Mouse (Mus musculus) embryonic fibroblast, embryonic 13.5 days (primary cell): ENCODE measurements at regions not wholly inside any gene's neighbourhood (a gene's known extent, or its start where the extent isn't known, plus 50 kb on each side); places are given as distances from the start of the nearest gene placed in this dataset.
"Not testable (repeated sequence)": the region's sequence is repeated elsewhere in the genome, so short reads cannot be mapped to it uniquely, and the experiment has no call there.

Source experiments
- H3K27ac ChIP-seq: 2 replicates; pipeline ENCODE4 v1.5.1; 2012; ENCODE audit warnings: low read length, control low read depth, inconsistent platforms; ENCODE audit not compliant: insufficient read depth
- H3K4me1 ChIP-seq: 2 replicates; pipeline ENCODE4 v1.6.1; 2011; ENCODE audit warnings: low read length; ENCODE audit not compliant: control insufficient read depth, insufficient read depth
- H3K4me3 ChIP-seq: 2 replicates; pipeline ENCODE4 v1.5.1; 2011; ENCODE audit warnings: mild to moderate bottlenecking, control low read depth, low read length; ENCODE audit not compliant: insufficient read depth
- CTCF ChIP-seq: IDR thresholded peaks from 2 replicates; pipeline ENCODE4 v1.5.1; 2011; ENCODE audit warnings: mild to moderate bottlenecking, control low read depth, low read length, moderate library complexity, borderline replicate concordance; ENCODE audit not compliant: insufficient read depth
- POLR2A ChIP-seq: IDR thresholded peaks from 2 replicates; pipeline ENCODE4 v1.6.1; 2011; ENCODE audit warnings: low read depth, mild to moderate bottlenecking, control low read depth, low read length, moderate library complexity

- no peak overlapping the region for H3K4me3 ChIP-seq
Observed at GRCm38 (mm10) chr10:120697275-120697856, 201.5 kb downstream of the Msrb3 start.

GRCm38 (mm10) chr10:120696481-120696880 lies 202.4 kb downstream of the Msrb3 start:
- Histone ChIP-seq H3K27ac (peak overlapping the region; percentile 10; the same call in 1 of the 2 replicates), H3K4me1 (peaks cover 29% of the 10 kb centered on the region), H3K4me3 (no peak overlapping the region)
- TF ChIP-seq CTCF (no peak), POLR2A (no peak)

More at GRCm38 (mm10) chr10:120697275-120697856, 201.5 kb downstream of the Msrb3 start:
- H3K27ac ChIP-seq = peak overlapping the region; percentile 30
- TF ChIP-seq CTCF (no peak), POLR2A (no peak)
- H3K4me1 ChIP-seq = peaks cover 22% of the 10 kb centered on the region

DNA sequence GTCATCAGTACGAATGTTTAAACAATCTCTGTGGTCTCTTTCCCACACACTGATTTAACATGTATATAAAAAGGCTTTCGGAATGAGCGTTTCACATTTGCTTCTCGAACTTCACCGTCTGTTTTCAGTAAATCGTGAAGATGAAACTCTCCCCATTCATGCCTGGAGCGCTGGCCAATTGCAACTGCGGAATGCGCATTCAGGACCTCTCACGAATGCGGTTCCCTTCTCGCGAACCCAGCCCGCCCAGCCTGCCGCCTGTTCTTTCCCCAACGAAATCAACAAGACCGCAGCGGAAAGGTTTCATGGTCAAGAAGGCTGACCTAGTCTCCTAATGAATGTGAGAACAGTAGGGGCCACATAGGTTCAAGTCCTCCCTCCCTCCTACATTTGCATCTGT lies 204.4 kb downstream of the Msrb3 start:
- TF ChIP-seq CTCF (no peak), POLR2A (no peak)
- H3K4me1 ChIP-seq = peaks cover 32% of the 10 kb centered on the region
- H3K4me3 ChIP-seq = peak overlapping the region; percentile 9; the same call in 1 of the 2 replicates
- H3K27ac ChIP-seq = peak overlapping the region; percentile 98

- TF ChIP-seq CTCF (no peak), POLR2A (no peak)
- no peak overlapping the region for H3K4me3 ChIP-seq
- peak overlapping the region; percentile 98 for H3K27ac ChIP-seq
- peaks cover 32% of the 10 kb centered on the region for H3K4me1 ChIP-seq
Observed at GRCm38 (mm10) chr10:120691451-120691850, 207.4 kb downstream of the Msrb3 start.

DNA sequence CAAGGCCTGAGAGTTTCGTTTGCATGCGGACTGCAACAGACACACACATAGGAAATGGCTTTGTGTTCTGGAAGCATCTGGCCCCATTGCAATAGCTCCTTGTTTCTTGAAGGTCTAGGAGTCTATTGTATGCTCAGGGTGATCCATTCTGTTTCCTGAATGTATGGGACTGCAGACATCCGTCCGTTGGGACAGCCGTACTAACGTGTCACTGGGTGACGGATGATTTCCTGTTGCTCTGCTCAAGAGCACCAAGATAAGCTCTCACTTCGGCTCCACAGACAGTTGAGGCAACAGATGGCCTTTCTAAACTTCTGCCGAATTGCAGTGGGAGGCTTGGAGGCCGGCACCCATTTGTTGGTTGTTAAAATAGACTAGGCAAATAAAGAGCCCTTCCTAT lies 209.9 kb upstream of the Hmga2 start:
- Histone ChIP-seq H3K4me3 (no peak overlapping the region), H3K4me1 (peaks cover 9% of the 10 kb centered on the region), H3K27ac (no peak overlapping the region)
- no peak for TF ChIP-seq POLR2A
- no peak for TF ChIP-seq CTCF

DNA sequence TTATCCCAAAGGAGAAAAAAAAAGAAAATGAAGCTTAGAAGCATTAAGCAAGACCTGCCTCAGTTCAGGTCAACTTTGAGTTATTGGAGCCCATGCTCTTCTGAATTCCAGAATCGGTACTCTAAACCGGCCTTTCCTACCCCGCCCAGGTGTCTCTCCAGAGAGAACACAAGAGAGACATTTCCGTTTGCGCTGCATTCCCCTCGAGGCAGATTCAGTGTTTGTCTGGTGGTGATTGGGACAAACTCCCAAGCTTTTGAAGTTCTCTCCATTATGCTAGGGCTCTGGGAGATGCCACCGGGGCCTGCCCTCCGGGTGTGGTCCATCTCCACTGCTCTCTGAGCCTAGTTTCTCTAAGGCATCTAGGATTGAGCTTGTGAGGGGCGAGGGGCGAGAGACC lies 205.8 kb upstream of the Hmga2 start:
- Histone ChIP-seq H3K4me1 (peaks cover 13% of the 10 kb centered on the region), H3K27ac (no peak overlapping the region), H3K4me3 (no peak overlapping the region)
- TF ChIP-seq CTCF = no peak
- no peak for TF ChIP-seq POLR2A

GRCm38 (mm10) chr10:120679982-120680381 lies 203.7 kb upstream of the Hmga2 start:
- H3K27ac ChIP-seq = no peak overlapping the region
- H3K4me1 ChIP-seq = peaks cover 12% of the 10 kb centered on the region
- TF ChIP-seq POLR2A (no peak), CTCF (no peak)
- H3K4me3 ChIP-seq = no peak overlapping the region

- TF ChIP-seq CTCF (no peak), POLR2A (no peak)
- peak overlapping the region; percentile 47 for H3K27ac ChIP-seq
- no peak overlapping the region for H3K4me3 ChIP-seq
- peaks cover 12% of the 10 kb centered on the region for H3K4me1 ChIP-seq
Observed at GRCm38 (mm10) chr10:120678277-120678676, 202.0 kb upstream of the Hmga2 start.

- Histone ChIP-seq H3K4me1 (peaks cover 12% of the 10 kb centered on the region), H3K4me3 (no peak overlapping the region), H3K27ac (no peak overlapping the region)
- TF ChIP-seq POLR2A (no peak), CTCF (no peak)
Observed at GRCm38 (mm10) chr10:120675369-120675768, 199.1 kb upstream of the Hmga2 start.

GRCm38 (mm10) chr10:120674321-120675045 lies 198.2 kb upstream of the Hmga2 start:
- Histone ChIP-seq H3K27ac (no peak overlapping the region), H3K4me3 (no peak overlapping the region), H3K4me1 (peaks cover 7% of the 10 kb centered on the region)
- TF ChIP-seq CTCF = no peak
- no peak for TF ChIP-seq POLR2A

DNA sequence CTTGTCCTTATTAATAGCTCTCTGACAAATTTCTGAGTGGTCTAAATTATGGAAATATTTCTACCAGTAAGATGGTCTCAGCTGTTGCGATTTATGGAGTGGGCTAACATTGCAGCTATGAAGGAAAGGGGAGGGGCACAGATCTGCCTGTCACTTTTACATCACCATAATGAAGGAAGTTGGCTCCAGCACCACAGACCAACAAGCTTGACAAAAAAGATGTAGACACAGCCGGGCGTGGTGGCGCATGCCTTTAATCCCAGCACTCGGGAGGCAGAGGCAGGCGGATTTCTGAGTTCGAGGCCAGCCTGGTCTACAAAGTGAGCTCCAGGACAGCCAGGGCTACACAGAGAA lies 191.4 kb upstream of the Hmga2 start:
- H3K27ac ChIP-seq, H3K4me3 ChIP-seq, H3K4me1 ChIP-seq: not testable (repeated sequence)
